Mouse (Mus musculus) left cerebral cortex, postnatal 25 days (tissue): ENCODE data around the gene Nme8. TPM values are rescaled to one million over a fixed set of nuclear protein-coding genes. Genes with fewer than 3 reads are reported as not detected.

Source experiments
- DNase-seq, 2 experiments: peaks; one replicate each; pipeline ENCODE4 v3.0.0; 2022; ENCODE audit warnings: low spot score in 2 of 2, mixed read lengths in 1 of 2
- intact Hi-C: fragments of 180-260 bp; cut with DNase I; formaldehyde crosslinking; loops from one replicate; pipeline ENCODE4 v1.15.1; 2025
- total RNA-seq, 2 experiments: library from RNA; stranded (reverse); gene quantifications; 2 replicates each; pipeline ENCODE4 v1.2.3; 2021

The Nme8 gene
- total RNA-seq, 2 experiments from 2014 or later: not detected

DNA sequence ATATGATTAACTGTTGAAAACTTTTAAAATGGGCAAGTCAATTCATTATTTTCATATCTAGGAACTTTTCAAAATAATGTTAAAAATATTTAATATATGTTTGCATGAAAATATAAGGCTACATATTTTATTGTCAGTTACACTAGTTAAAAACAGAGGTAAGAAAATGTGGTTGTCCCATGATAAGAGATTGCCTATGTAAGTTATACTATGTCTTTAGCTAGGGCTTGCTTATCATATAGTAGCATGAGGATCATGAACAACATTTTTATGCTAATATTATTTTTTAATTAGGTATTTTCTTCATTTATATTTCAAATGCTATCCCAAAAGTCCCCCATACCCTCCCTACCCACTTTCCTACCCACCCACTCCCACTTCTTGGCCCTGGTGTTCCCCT lies 92.7 kb downstream of the Nme8 start:
- intact Hi-C loops: no loop called here
- DNase-seq: no peak

- no peak for DNase-seq
- intact Hi-C loops: no loop called here
These were observed 93.9 kb downstream of the Nme8 start for GRCm38 (mm10) chr13:19603719-19604118.

GRCm38 (mm10) chr13:19602531-19602930 lies 95.1 kb downstream of the Nme8 start:
- intact Hi-C loops: no loop called here
- DNase-seq: no peak

- no peak for DNase-seq
- intact Hi-C loops: no loop called here
These were observed 98.4 kb downstream of the Nme8 start for GRCm38 (mm10) chr13:19599242-19599641.

DNA sequence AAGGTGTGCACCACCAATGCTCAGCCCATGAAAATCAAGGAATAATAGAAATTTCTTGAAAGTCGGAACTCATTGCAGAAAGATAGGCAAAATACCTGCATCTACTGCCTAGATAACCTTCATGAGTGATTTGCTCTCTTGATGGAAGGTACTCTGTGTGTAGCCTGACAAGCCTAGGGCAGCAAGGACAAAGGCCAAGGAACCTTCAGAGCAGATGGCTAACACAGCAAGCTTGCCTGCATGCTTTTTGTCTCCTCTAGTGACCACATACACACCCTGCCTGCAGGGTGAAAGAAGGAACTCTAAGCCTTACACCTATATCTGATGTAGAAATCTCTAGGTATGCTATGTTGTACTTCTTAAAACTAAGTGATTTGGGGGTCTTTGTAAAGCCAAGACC lies 102.5 kb downstream of the Nme8 start:
- intact Hi-C loops: no loop called here

More for the DNA sequence above, 102.5 kb downstream of the Nme8 start:
- no peak for DNase-seq

Other genes with a start within 250 kb of the Nme8 start
- gene Epdr1, start 77.9 kb downstream of the Nme8 start, total RNA-seq: 10 to 100 TPM; 77.0 to 87.6 TPM
- gene Sfrp4, start 74.7 kb downstream of the Nme8 start, total RNA-seq: 1 to 10 TPM; 1.8 to 2.3 TPM
- not detected for gene Gpr141, start 126.5 kb upstream of the Nme8 start, total RNA-seq